Comparison of ENCODE assay signal across 25 mouse cellular contexts in genomic region chr2:181007054-181007453, GRCm38 (mm10). TPM values are rescaled to one million over a fixed set of nuclear protein-coding genes. Genes with fewer than 3 reads are reported as not detected.
DNase-seq lines count a peak whose midpoint lies in the region; ATAC-seq lines count a peak whose summit lies in the region.
"Had no signal": no experiment of that assay in that cellular context is flagged by ENCODE, and none has a peak within 500 bp of the region (broad histone marks: within the 10 kb centered on the region; RNA-seq: fewer than 3 reads in every experiment).

No protein-coding gene starts in this region.

- no peaks in the 10 kb centered on the region for H3K36me3 ChIP-seq in kidney, embryonic 14.5 days (ENCODE audit: control insufficient read depth, insufficient read depth, low read length)
- H3K36me3 ChIP-seq: embryonic facial prominence, embryonic 12.5 days; heart, embryonic 13.5 days; limb, embryonic 10.5 days; limb, embryonic 15.5 days; liver, embryonic 13.5 days; neural tube, embryonic 12.5 days had no signal

- 0 out of 2 replicates have a peak, but pooled peaks cover 4% of the 10 kb centered on the region for H3K4me1 ChIP-seq in kidney, embryonic 14.5 days (ENCODE audit: control insufficient read depth, insufficient read depth, low read length)
- H3K4me1 ChIP-seq: embryonic facial prominence, embryonic 12.5 days; heart, embryonic 13.5 days; limb, embryonic 10.5 days; limb, embryonic 15.5 days; liver, embryonic 13.5 days; neural tube, embryonic 12.5 days had no signal

- peak; percentile 61; the same call in 1 of the 2 replicates for ATAC-seq in kidney, embryonic 14.5 days (ENCODE audit: low FRiP score, low TSS enrichment)
- ATAC-seq: forebrain, embryonic 14.5 days; hindbrain, embryonic 16.5 days; midbrain, embryonic 16.5 days had no signal

- H3K9me3 ChIP-seq in kidney, embryonic 14.5 days (ENCODE audit: control insufficient read depth, low read length): no peaks in the 10 kb centered on the region
- H3K9me3 ChIP-seq: embryonic facial prominence, embryonic 12.5 days; heart, embryonic 13.5 days; limb, embryonic 10.5 days; limb, embryonic 15.5 days; liver, embryonic 13.5 days; neural tube, embryonic 12.5 days had no signal

- DNase-seq in kidney, adult 9 months: peak; percentile 21
- no peak for DNase-seq in kidney, postnatal 4 days
- DNase-seq in embryo, embryonic 10.5 days (ENCODE audit: low spot score): peak; percentile 47
- peak; percentile 14 to 25 for DNase-seq in kidney, postnatal 36 days
- no peak for DNase-seq in cerebellum, postnatal 10 days
- DNase-seq in frontal cortex, postnatal 25 days (ENCODE audit: low spot score in 2 of 2): no peak
- DNase-seq: adrenal gland, postnatal 25 days; cerebellum, adult 11-12 months; cerebellum, adult 9-11 months; gastrocnemius, postnatal 10 days; heart, postnatal 10 days; liver, embryonic 13.5 days; lung, adult 18-20 months; lung, postnatal 10 days had no signal

- H3K4me3 ChIP-seq in kidney, embryonic 14.5 days (ENCODE audit: low read length): no peak overlapping the region
- H3K4me3 ChIP-seq: embryonic facial prominence, embryonic 12.5 days; heart, embryonic 13.5 days; limb, embryonic 10.5 days; limb, embryonic 15.5 days; liver, embryonic 13.5 days; neural tube, embryonic 12.5 days had no signal

- no peaks in the 10 kb centered on the region for H3K27me3 ChIP-seq in kidney, embryonic 14.5 days (ENCODE audit: control insufficient read depth, insufficient read depth, low read length)
- H3K27me3 ChIP-seq: embryonic facial prominence, embryonic 12.5 days; limb, embryonic 15.5 days; liver, embryonic 13.5 days; neural tube, embryonic 12.5 days had no signal

- H3K4me2 ChIP-seq in kidney, embryonic 14.5 days (replicated peaks; ENCODE audit: low read depth, low read length): no peak overlapping the region
- H3K4me2 ChIP-seq: embryonic facial prominence, embryonic 12.5 days; heart, embryonic 13.5 days; limb, embryonic 15.5 days; liver, embryonic 13.5 days; neural tube, embryonic 12.5 days had no signal

- H3K27ac ChIP-seq in kidney, embryonic 14.5 days (ENCODE audit: low read depth, low read length): no peak overlapping the region
- H3K27ac ChIP-seq: embryonic facial prominence, embryonic 12.5 days; heart, embryonic 13.5 days; kidney, postnatal 0 days; limb, embryonic 10.5 days; limb, embryonic 15.5 days; liver, embryonic 13.5 days; macrophage; neural tube, embryonic 12.5 days had no signal

- H3K9ac ChIP-seq in kidney, embryonic 14.5 days (ENCODE audit: low read depth, low read length): no peak overlapping the region
- H3K9ac ChIP-seq: embryonic facial prominence, embryonic 12.5 days; heart, embryonic 13.5 days; limb, embryonic 15.5 days; liver, embryonic 13.5 days; neural tube, embryonic 12.5 days had no signal

- WGBS in kidney, embryonic 14.5 days: 23% methylated on average over 4 of the region's 4 CpGs

RNA-seq across cellular contexts. Expression of gene Col20a1, which starts 20.7 kb away (rescaled TPM):
- polyA plus RNA-seq in kidney, embryonic 14.5 days (2014; fragmentation: Nextera tagmentation; extraction: Ambion mirVana): 0.21 and 0.50 TPM in 2 replicates

RNA-seq across cellular contexts. Expression of gene Chrna4, which starts 36.3 kb away (rescaled TPM):
- polyA plus RNA-seq in kidney, embryonic 14.5 days (2014; fragmentation: Nextera tagmentation; extraction: Ambion mirVana): 3.8 and 5.3 TPM in 2 replicates
- polyA plus RNA-seq: macrophage had no signal

RNA-seq across cellular contexts. Expression of gene Arfgap1, which starts 40.0 kb away (rescaled TPM):
- 55.1 and 71.3 TPM in 2 replicates for polyA plus RNA-seq in kidney, embryonic 14.5 days (2014; fragmentation: Nextera tagmentation; extraction: Ambion mirVana)

RNA-seq across cellular contexts. Expression of gene Nkain4, which starts 52.6 kb away (rescaled TPM):
- polyA plus RNA-seq in kidney, embryonic 14.5 days (2014; fragmentation: Nextera tagmentation; extraction: Ambion mirVana): 39.0 and 44.1 TPM in 2 replicates
- polyA plus RNA-seq: macrophage had no signal

Comparison
In these comparisons a context has a peak if more than half of its experiments do, and no peak if none do; other contexts are left out.
1. DNase-seq: peak in kidney, adult 9 months (single experiment), embryo, embryonic 10.5 days (single experiment) and kidney, postnatal 36 days (2 of 2); none in kidney, postnatal 4 days (0 of 2), cerebellum, postnatal 10 days (0 of 2) and frontal cortex, postnatal 25 days (0 of 2).